Mouse (Mus musculus) Muller cell, postnatal 12 days (primary cell): ENCODE data around the gene Braf.

Experiments
- DNase-seq: peaks from one replicate; pipeline ENCODE4 v3.0.0-alpha.2; 2015; ENCODE audit errors: inconsistent ontology term

Braf gene

GRCm38 (mm10) chr6:39607365-39607764 lies 117.9 kb downstream of the Braf start:
- DNase-seq: no peak

GRCm38 (mm10) chr6:39606862-39607261 lies 118.4 kb downstream of the Braf start:
- DNase-seq: no peak

DNA sequence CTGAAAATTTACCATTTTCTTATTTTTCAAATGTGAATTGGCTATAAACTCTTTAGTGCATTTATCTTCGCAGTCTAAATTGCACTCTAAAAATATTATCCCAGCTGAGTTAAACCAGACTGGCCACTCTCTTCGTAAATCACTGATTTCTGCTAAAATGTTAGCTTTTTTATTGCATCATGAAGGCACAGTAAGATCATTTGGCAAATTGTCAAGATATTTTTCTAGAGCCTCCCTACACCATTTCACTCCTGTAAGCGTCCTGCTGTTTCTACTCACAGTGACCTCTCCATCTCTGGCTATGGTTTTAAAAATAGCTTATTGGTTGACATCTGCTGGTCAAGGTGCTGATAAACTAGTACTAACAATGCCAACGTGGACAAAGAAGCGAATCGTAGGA lies 119.2 kb downstream of the Braf start:
- no peak for DNase-seq

DNA sequence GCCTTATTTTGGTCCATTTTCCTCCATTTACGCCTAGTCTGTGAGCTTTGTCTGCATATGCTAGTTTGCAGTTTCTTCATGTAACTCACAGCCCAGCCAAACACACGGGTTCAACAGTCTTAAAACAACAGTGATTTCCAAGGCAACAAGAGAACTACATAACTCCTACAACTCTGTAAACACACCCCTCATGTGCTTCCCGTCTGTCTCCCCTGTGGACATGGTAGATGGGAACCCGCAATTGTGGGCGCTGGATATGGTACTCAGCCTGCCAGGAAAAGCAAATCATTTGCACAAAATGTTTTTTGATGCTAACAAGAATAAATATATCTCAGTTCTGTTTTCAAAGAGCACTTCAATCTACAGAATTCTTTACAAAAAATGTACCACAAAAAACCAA lies 120.7 kb downstream of the Braf start:
- no peak for DNase-seq

DNA sequence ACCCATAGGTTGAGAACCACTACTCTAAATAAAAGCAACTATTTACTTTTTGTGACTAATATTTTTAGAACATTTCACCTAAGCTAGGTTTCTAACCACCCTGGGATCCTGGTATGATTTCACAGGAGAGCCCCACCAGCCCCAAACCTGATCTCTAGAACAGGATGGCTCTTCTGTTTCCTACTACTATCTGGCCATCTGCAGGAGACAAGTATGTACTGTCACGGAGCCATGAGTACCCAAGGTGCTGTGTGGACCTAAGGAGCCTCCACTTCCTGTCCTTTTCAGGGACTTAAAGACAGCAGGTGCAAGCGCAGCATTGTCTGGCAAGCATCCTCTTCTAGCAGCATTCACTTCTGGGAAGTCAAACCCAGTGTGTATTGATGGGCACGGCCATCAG lies 123.4 kb downstream of the Braf start:
- DNase-seq: no peak

DNA sequence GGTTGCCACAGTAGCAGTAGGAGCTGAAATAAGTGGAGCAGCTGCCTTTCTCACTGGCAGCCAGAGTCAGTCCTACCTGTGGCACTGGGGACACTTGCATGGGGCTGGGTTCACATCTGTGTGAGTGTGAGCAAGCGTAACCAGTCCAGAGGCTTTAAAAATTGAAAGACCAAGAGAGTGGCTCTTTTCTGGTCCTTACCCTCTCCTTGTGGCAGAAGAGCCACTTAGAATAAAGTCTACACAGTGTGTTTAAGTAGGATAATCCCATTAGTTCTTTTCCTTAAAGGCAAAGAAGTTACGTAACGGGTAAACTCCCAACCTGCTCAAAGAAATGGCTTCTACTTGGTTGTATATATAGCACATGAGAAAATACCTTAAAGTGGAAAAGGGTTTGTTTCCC lies 124.4 kb downstream of the Braf start:
- no peak for DNase-seq

GRCm38 (mm10) chr6:39592401-39593214 lies 132.7 kb downstream of the Braf start, which contains the start of gene Ndufb2:
Gene Ndufb2 (plus strand): TSS chr6:39592574.
- DNase-seq: peak; percentile 97

DNA sequence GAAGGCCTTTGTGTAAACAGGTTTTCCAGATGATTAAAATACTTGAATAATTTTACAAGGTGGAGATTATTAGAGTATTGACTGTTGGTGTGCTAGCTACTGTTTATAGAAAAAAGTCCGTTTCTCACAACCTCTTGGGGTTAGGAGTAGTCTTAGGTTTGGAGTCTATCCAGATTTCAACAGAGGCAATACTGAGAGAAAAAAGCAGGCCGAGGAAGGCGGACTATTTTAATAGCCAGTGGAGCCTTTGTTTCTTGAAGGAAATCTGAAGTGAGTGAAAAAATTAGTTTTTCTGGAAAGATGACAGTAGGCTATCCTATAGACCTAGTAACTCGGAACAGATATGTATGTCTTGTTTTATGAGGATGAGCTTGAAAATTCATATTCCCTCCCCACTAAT lies 133.8 kb downstream of the Braf start:
- no peak for DNase-seq

DNA sequence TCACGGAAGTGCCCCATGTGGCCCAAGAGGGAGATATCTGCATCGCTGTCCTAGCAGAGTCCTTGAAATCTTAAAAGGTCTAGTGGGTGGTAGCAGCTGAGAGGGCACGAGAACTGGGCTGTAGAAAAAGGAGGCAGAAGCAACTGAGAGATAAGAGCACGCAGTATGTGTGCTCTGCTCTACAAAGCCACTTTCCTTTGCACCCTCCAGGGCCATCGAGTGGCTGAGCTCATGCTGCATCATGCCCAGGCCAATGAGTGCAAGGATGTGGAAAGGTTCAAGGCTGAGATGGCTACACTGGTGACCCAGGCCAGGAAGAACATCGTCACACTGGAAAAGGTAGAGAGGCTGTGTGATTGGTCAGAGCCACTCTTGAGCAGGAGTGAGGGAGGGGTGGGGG lies 139.7 kb downstream of the Braf start, which contains the start of gene Gm42420:
Gm42420 (plus strand) TSS at position 237 of the 400 bp plus-strand sequence.
- no peak for DNase-seq

- DNase-seq: no peak
These were observed 144.0 kb downstream of the Braf start for GRCm38 (mm10) chr6:39581087-39581784.

GRCm38 (mm10) chr6:39580558-39580957 lies 144.7 kb downstream of the Braf start:
- DNase-seq: no peak

GRCm38 (mm10) chr6:39579552-39579951 lies 145.7 kb downstream of the Braf start:
- no peak for DNase-seq

DNA sequence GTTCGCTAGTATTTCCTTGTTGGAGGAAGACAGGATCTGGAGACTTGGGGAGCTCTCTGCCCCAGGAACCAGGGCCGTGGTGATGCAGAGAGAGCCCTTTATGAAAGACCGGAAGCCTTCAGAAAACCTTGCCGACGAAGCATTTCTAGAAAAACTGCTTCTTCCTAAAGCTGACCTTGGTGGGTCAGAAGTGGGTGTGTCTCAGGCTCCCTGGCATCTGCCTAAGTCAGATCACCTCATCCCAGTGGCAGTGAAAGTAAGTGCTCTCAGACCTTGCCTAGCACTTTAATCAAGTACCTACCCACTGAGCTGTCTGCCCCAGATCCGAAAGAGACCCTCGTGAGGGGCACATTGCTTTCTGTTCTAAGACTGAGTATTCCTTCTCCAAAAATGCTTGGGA lies 150.3 kb downstream of the Braf start:
- DNase-seq: no peak

DNA sequence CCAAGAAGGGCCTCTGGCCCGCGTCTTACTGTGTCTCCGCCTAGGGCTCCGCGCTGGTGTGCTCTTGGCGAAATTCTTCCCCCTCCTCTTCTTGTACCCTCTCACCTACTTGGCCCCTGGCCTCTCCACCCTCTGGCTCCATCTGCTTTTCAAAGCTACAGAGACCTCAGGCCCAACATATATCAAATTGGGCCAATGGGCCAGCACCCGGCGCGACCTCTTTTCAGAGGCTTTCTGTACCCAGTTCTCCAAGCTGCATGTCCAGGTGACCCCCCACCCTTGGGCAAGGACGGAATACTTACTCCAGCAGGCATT lies 150.8 kb downstream of the Braf start:
- DNase-seq: no peak

DNA sequence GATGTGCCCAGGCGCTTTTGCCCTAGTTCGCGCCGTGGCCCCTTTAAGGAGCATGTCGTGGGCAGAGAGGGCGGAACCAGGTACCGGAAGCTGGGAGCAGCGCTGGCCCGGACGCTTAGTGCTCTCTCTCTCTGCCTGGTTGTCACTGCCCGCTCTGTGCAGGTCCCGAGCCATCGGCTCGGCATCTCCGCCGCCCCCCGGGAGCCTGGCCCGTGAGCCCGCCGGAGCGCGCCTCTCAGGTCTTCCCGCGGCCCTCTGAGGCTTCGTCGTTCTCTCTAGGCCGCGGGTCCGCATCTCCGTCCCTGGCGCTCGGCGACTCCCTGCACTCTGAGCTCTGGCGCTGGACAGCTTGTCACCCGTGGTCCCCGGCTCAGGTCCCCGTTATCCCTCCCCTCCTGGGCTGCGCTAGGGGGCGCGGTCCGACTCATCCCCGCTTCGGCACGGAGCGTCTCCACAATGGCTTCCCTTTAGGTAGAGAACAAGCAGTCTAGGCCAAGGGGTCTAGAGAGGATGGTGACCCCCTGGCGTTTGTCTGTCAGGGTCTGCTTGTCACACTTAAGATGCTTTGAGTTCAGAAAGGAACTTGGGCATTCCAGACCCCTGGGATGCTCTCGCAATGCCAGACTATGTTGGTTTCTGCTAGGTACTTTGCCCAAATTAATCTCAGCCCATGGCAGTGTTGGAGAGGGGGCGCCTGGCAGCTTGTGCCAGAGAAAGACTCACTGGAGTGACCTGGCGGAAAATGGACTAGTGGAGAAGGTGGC lies 151.3 kb downstream of the Braf start, which contains the start of gene Adck2:
Adck2 (plus strand) TSS at position 83 of the 764 bp plus-strand sequence.
- peak; percentile 90 for DNase-seq

GRCm38 (mm10) chr6:39570426-39570825 lies 154.8 kb downstream of the Braf start:
- no peak for DNase-seq

- DNase-seq: peak; percentile 49
These were observed 157.7 kb downstream of the Braf start for GRCm38 (mm10) chr6:39567528-39567927.

GRCm38 (mm10) chr6:39562166-39563015 lies 162.9 kb downstream of the Braf start:
- peak; percentile 87 for DNase-seq

DNA sequence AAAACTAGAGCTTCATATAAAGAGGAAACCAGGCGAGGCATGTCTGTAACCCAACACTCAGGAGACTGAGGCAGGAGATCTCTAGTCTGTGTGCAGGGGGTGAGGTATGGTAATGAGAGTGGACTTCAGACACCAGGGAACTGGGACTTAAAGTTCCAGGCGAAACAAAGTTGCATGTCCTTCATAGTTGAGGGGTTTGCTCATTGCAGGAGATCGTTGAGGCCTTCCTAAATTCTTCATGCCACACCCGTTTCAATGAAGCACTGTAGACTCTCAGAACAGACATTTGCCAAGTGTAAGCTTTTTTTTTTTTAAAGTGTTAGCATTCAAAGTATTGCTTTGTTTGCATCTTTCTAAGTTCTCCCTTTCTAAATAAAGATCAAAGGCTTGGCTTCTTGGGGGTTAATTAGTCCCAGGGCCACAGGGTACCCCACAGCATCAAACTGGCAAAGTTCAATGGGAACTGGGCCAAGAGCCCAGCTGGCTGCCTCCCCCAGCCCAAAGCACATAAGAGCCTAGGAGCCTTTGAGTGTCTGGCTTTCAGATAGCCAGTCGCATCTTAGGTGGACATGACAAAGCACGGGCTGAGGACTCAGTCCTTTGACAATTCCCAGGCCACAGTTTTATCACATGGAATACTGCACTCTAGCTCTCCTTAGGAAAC lies 165.9 kb downstream of the Braf start:
- DNase-seq: peak; percentile 48

- peak; percentile 93 for DNase-seq
These were observed 167.5 kb downstream of the Braf start, which contains the start of gene Dennd2a for GRCm38 (mm10) chr6:39557723-39558261. Gene Dennd2a (minus strand): TSS chr6:39557867.
